Mouse (Mus musculus): Measurements from ENCODE around the gene Cxcr2.

Cxcr2 gene

GRCm38 (mm10) chr1:74199046-74199445, 45.3 kb downstream of the Cxcr2 start:
- DNase-seq: no peak

GRCm38 (mm10) chr1:74201048-74201844, 47.5 kb downstream of the Cxcr2 start:
- no peak for DNase-seq

GRCm38 (mm10) chr1:74203457-74203856, 49.7 kb downstream of the Cxcr2 start:
- no peak for DNase-seq

- peak; percentile 40 for DNase-seq
These were observed 52.1 kb downstream of the Cxcr2 start for GRCm38 (mm10) chr1:74205881-74206280.

- no peak for DNase-seq
These were observed 52.9 kb downstream of the Cxcr2 start for GRCm38 (mm10) chr1:74206642-74207041.

- DNase-seq: no peak
These were observed 54.1 kb downstream of the Cxcr2 start for GRCm38 (mm10) chr1:74207906-74208305.

GRCm38 (mm10) chr1:74208941-74209340, 55.2 kb downstream of the Cxcr2 start:
- DNase-seq: peak; percentile 17

Data from kidney, postnatal 14 days (tissue).